Mouse (Mus musculus): ENCODE data around the gene Pilrb1. TPM values are rescaled to one million over a fixed set of nuclear protein-coding genes. Genes with fewer than 3 reads are reported as not detected.
A peak's percentile ranks its signal among the peaks of the same experiment; 100 is the strongest.
"Not testable (repeated sequence)": the region's sequence is repeated elsewhere in the genome, so short reads cannot be mapped to it uniquely, and the experiment has no call there.

The Pilrb1 gene
- 11.7 and 11.9 TPM in 2 replicates for polyA plus RNA-seq (2015; fragmentation: Nextera tagmentation; extraction: Ambion mirVana)

DNA sequence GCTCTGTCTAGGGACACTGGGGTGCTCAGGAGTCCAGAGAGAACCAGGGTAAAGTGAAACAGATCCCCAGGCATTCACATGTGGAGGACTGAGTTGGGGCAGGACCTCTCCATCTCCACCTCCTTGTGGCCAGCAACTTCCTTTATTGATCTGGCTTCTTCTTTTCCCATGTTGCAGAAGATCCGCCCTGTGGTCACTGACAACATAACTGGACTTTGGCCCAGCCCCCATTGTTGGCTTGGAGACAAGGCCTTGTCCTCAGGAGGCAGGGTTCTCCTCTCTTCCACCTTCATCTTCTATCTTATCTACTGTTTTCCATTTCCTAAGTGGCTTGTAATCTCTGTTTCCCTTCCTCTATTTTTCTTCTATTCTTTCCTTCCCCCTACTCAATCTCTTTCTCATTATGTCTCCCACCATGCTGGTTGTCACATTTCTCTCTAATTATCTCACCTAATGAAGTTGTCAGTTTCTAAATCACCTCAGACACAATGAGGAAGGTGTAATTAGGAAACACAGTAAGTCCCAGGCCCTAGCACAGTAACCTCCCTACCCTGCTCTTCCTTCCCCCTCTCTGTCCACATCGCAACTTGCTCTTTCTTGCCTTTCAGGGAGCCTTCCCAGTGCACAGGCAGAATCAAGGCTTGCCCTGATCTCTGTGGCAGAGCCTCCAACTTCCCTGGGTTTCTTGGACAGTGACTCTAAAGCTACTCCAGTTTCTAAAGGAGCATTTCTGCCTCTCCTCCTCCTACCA lies at the start of gene Pilrb1:
TSS of gene Pilrb1 (minus strand) at position 147 of the 751 bp plus-strand sequence.
- H3K4me3 ChIP-seq (ENCODE audit: low read depth, low read length); H3K27me3 ChIP-seq (ENCODE audit: insufficient read depth, low read length); H3K4me1 ChIP-seq (ENCODE audit: insufficient read depth); H3K9me3 ChIP-seq (ENCODE audit: low read length); H3K36me3 ChIP-seq (replicated peaks; ENCODE audit: insufficient read depth, low read length); DNase-seq; H3K9ac ChIP-seq (replicated peaks): not testable (repeated sequence)
- WGBS (ENCODE audit: insufficient replicate concordance): 56% methylated on average over 2 of the region's 2 CpGs
- H3K4me2 ChIP-seq (ENCODE audit: low read depth, low read length): peak within 1 kb of the TSS; percentile 35
- peak within 1 kb of the TSS; percentile 44 for H3K27ac ChIP-seq (ENCODE audit: low read depth)
- ATAC-seq: peak; percentile 29; the same call in 1 of the 2 replicates

DNA sequence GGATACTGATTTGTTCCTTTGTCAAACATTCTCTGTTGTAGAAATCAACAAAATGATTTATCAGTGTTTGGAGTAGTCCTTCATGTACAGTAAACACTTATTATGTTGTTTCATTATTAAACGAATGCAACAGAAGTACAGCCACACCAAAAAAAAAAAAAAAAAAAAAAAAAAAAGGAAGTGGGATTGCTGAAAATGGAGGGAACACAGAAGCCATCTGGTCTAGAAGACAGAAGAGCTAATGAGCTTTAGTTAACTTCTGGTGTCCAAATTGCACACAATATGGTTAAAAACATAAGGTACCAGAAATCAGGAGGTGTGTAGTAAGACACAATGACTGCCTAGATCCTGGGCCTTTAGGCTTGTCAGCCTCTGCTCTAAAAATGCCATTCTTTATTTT lies 39.9 kb upstream of the Pilrb1 start:
- H3K27ac ChIP-seq (ENCODE audit: low read depth): no peak overlapping the region
- no peaks in the 10 kb centered on the region for H3K4me1 ChIP-seq (ENCODE audit: insufficient read depth)
- H3K9ac ChIP-seq (replicated peaks): no peak overlapping the region
- H3K27me3 ChIP-seq (ENCODE audit: insufficient read depth, low read length): no peaks in the 10 kb centered on the region
- 37% methylated on average over 1 of the region's 1 CpGs for WGBS (ENCODE audit: insufficient replicate concordance)
- DNase-seq (no peak), ATAC-seq (no peak)
- no peaks in the 10 kb centered on the region for H3K9me3 ChIP-seq (ENCODE audit: low read length)
- H3K4me2 ChIP-seq (ENCODE audit: low read depth, low read length): no peak overlapping the region
- TF ChIP-seq CTCF (IDR thresholded peaks at IDR 0.05; ENCODE audit: low read depth): no peak
- TF ChIP-seq EP300 (IDR thresholded peaks at IDR 0.05; ENCODE audit: low read depth): no peak
- H3K4me3 ChIP-seq (ENCODE audit: low read depth, low read length): no peak overlapping the region
- peaks cover 8% of the 10 kb centered on the region; the same call in 1 of the 2 replicates for H3K36me3 ChIP-seq (replicated peaks; ENCODE audit: insufficient read depth, low read length)

DNA sequence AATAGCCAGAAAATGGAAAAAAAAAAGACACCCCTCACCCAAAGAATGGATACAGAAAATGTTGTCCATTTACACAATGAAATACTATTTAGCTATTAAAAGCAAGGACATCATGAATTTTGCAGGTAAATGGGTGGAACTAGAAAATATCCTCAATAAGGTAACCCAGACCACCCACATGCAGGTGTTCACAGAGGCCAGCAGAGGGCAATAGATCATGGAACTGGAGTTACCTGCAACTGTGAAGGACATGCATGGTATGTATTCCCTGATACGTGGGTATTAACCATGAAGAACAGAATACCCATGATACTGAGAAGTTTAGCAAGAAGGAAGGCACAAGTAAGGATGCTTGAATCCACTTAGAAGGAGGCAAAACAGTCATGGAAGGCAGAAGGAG lies 35.0 kb upstream of the Pilrb1 start:
- DNase-seq: no peak
- H3K27me3 ChIP-seq (ENCODE audit: insufficient read depth, low read length): no peaks in the 10 kb centered on the region
- 62% methylated on average over 1 of the region's 1 CpGs for WGBS (ENCODE audit: insufficient replicate concordance)
- TF ChIP-seq EP300 (IDR thresholded peaks at IDR 0.05; ENCODE audit: low read depth) (no peak), CTCF (IDR thresholded peaks at IDR 0.05; ENCODE audit: low read depth) (peak; percentile 56)
- no peak overlapping the region for H3K4me3 ChIP-seq (ENCODE audit: low read depth, low read length)
- ATAC-seq: no peak
- H3K4me1 ChIP-seq (ENCODE audit: insufficient read depth): no peaks in the 10 kb centered on the region
- H3K4me2 ChIP-seq (ENCODE audit: low read depth, low read length): no peak overlapping the region
- no peak overlapping the region for H3K9ac ChIP-seq (replicated peaks)
- no peaks in the 10 kb centered on the region for H3K9me3 ChIP-seq (ENCODE audit: low read length)
- no peaks in the 10 kb centered on the region; the same call in 1 of the 2 replicates for H3K36me3 ChIP-seq (replicated peaks; ENCODE audit: insufficient read depth, low read length)
- H3K27ac ChIP-seq (ENCODE audit: low read depth): no peak overlapping the region

DNA sequence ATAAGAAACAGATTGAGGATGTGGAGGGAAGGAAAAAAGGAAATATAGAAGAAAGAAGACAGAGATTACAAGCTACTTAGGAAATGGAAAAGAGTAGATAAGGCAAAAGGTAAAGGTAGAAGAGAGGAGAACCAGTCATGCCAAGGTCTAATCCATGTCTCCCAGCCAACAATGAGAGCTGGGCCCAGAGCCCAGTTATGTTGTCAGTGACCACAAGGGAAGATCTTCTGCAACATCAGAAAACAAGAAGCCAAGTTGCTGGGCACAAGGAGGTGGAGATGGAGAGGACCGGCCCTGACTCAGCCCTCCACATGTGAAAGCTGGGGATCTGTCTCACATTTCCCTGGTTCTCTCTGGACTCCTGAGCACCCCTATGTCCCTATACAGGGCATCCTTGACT lies 29.8 kb upstream of the Pilrb1 start:
- DNase-seq (no peak), ATAC-seq (no peak)
- Histone ChIP-seq H3K27me3 (ENCODE audit: insufficient read depth, low read length) (no peaks in the 10 kb centered on the region), H3K9ac (replicated peaks) (no peak overlapping the region), H3K36me3 (replicated peaks; ENCODE audit: insufficient read depth, low read length) (no peaks in the 10 kb centered on the region), H3K27ac (ENCODE audit: low read depth) (no peak overlapping the region), H3K4me3 (ENCODE audit: low read depth, low read length) (no peak overlapping the region), H3K4me2 (ENCODE audit: low read depth, low read length) (no peak overlapping the region), H3K9me3 (ENCODE audit: low read length) (no peaks in the 10 kb centered on the region), H3K4me1 (ENCODE audit: insufficient read depth) (no peaks in the 10 kb centered on the region)
- 67% methylated on average over 1 of the region's 1 CpGs for WGBS (ENCODE audit: insufficient replicate concordance)
- TF ChIP-seq CTCF (IDR thresholded peaks at IDR 0.05; ENCODE audit: low read depth) (no peak), EP300 (IDR thresholded peaks at IDR 0.05; ENCODE audit: low read depth) (no peak)

DNA sequence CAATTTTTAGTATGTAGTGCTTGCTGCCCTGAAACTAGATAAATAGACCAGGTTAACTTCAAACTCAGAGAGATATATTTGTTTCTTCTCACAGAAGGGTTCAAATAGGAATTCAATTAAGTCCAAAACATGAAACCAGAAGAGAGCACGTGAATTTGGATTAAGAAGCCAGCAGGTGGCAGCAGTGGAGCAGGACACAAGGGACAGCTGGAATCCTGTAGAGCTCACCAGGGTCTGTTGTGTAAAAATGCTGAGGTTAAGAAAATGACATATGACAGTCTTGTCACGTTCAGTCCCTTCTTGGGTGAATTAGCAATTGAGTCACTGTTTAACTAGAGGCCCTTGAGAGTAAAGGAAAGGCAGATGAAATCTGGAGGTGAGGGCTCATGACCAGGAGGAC lies 28.0 kb upstream of the Pilrb1 start:
- no peak overlapping the region for H3K4me2 ChIP-seq (ENCODE audit: low read depth, low read length)
- no peaks in the 10 kb centered on the region for H3K9me3 ChIP-seq (ENCODE audit: low read length)
- WGBS (ENCODE audit: insufficient replicate concordance): 3% methylated on average over 2 of the region's 2 CpGs
- H3K36me3 ChIP-seq (replicated peaks; ENCODE audit: insufficient read depth, low read length): no peaks in the 10 kb centered on the region
- TF ChIP-seq CTCF (IDR thresholded peaks at IDR 0.05; ENCODE audit: low read depth): peak; percentile 76
- TF ChIP-seq EP300 (IDR thresholded peaks at IDR 0.05; ENCODE audit: low read depth): no peak
- DNase-seq: peak; percentile 70
- H3K27ac ChIP-seq (ENCODE audit: low read depth): no peak overlapping the region
- ATAC-seq: no peak
- H3K27me3 ChIP-seq (ENCODE audit: insufficient read depth, low read length): no peaks in the 10 kb centered on the region
- H3K4me1 ChIP-seq (ENCODE audit: insufficient read depth): no peaks in the 10 kb centered on the region
- H3K4me3 ChIP-seq (ENCODE audit: low read depth, low read length): no peak overlapping the region
- no peak overlapping the region for H3K9ac ChIP-seq (replicated peaks)

DNA sequence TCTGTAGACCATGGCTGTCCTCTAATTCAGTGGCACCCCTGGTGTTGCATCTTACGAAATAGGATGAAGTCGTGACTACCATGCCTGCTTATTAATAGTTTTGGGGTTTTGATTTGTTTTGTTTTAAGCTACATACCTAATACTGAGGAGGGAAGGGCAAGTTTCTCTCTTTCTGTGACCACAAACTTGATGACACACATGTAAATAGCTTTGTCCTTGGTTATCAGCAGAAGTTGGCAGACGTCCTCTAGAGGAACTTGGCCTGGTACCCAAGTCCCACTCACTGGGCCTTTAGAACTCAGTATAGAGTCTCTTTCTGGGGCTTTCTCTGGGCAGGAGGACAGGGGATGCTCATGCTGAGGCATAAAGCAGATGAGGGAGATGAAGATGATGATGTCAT lies 25.4 kb upstream of the Pilrb1 start:
- no peaks in the 10 kb centered on the region for H3K27me3 ChIP-seq (ENCODE audit: insufficient read depth, low read length)
- TF ChIP-seq EP300 (IDR thresholded peaks at IDR 0.05; ENCODE audit: low read depth): no peak
- no peak overlapping the region for H3K4me2 ChIP-seq (ENCODE audit: low read depth, low read length)
- DNase-seq (no peak), ATAC-seq (no peak)
- no peak overlapping the region for H3K9ac ChIP-seq (replicated peaks)
- H3K36me3 ChIP-seq (replicated peaks; ENCODE audit: insufficient read depth, low read length): no peaks in the 10 kb centered on the region
- 50% methylated on average over 3 of the region's 3 CpGs for WGBS (ENCODE audit: insufficient replicate concordance)
- H3K4me1 ChIP-seq (ENCODE audit: insufficient read depth): no peaks in the 10 kb centered on the region
- H3K4me3 ChIP-seq (ENCODE audit: low read depth, low read length): no peak overlapping the region
- no peaks in the 10 kb centered on the region for H3K9me3 ChIP-seq (ENCODE audit: low read length)
- H3K27ac ChIP-seq (ENCODE audit: low read depth): no peak overlapping the region
